Mouse (Mus musculus) frontal cortex, postnatal 36 days (tissue): ENCODE measurements around the gene Ltbp2.

Experiments used
- DNase-seq, 2 experiments: peaks; one replicate each; pipeline ENCODE4 v3.0.0; 2022; ENCODE audit warnings: low spot score in 2 of 2

Gene Ltbp2

GRCm38 (mm10) chr12:84880091-84880490 is 3.8 kb upstream of the Ltbp2 start:
- no peak for DNase-seq

- DNase-seq, result no peak
These were observed 411 bp downstream of the Ltbp2 start for GRCm38 (mm10) chr12:84875761-84876480.

- no peak for DNase-seq
These were observed 2.9 kb downstream of the Ltbp2 start for GRCm38 (mm10) chr12:84873434-84873833.

- no peak for DNase-seq
These were observed 4.0 kb downstream of the Ltbp2 start for GRCm38 (mm10) chr12:84872310-84872709.

- DNase-seq, result no peak
These were observed 10.9 kb downstream of the Ltbp2 start for GRCm38 (mm10) chr12:84865431-84865830.

- DNase-seq, result no peak
These were observed 11.5 kb downstream of the Ltbp2 start for GRCm38 (mm10) chr12:84864801-84865200.

GRCm38 (mm10) chr12:84863196-84863595 is 13.1 kb downstream of the Ltbp2 start:
- DNase-seq, result no peak

- peak in 1 of 2 experiments; percentile 19 for DNase-seq
These were observed 14.0 kb downstream of the Ltbp2 start for GRCm38 (mm10) chr12:84862136-84862910.

- no peak for DNase-seq
These were observed 17.9 kb downstream of the Ltbp2 start for GRCm38 (mm10) chr12:84858149-84859113.

- no peak for DNase-seq
These were observed 18.6 kb downstream of the Ltbp2 start for GRCm38 (mm10) chr12:84857706-84858105.

- DNase-seq, result no peak
These were observed 19.8 kb downstream of the Ltbp2 start for GRCm38 (mm10) chr12:84856532-84856931.

- no peak for DNase-seq
These were observed 21.2 kb downstream of the Ltbp2 start for GRCm38 (mm10) chr12:84855084-84855625.

- no peak for DNase-seq
These were observed 21.8 kb downstream of the Ltbp2 start for GRCm38 (mm10) chr12:84854392-84855033.

GRCm38 (mm10) chr12:84851403-84852040 is 24.8 kb downstream of the Ltbp2 start:
- DNase-seq, result no peak

GRCm38 (mm10) chr12:84847882-84848281 is 28.4 kb downstream of the Ltbp2 start:
- DNase-seq, result no peak

- no peak for DNase-seq
These were observed 28.9 kb downstream of the Ltbp2 start for GRCm38 (mm10) chr12:84847480-84847879.

GRCm38 (mm10) chr12:84846594-84847014 is 29.7 kb downstream of the Ltbp2 start:
- DNase-seq, result no peak

- DNase-seq, result no peak
These were observed 33.6 kb downstream of the Ltbp2 start for GRCm38 (mm10) chr12:84842706-84843105.

GRCm38 (mm10) chr12:84841158-84842140 is 34.9 kb downstream of the Ltbp2 start:
- peak in 1 of 2 experiments; percentile 41 for DNase-seq
